Comparison of ENCODE assay signal across 8 mouse cellular contexts in the genomic region with DNA sequence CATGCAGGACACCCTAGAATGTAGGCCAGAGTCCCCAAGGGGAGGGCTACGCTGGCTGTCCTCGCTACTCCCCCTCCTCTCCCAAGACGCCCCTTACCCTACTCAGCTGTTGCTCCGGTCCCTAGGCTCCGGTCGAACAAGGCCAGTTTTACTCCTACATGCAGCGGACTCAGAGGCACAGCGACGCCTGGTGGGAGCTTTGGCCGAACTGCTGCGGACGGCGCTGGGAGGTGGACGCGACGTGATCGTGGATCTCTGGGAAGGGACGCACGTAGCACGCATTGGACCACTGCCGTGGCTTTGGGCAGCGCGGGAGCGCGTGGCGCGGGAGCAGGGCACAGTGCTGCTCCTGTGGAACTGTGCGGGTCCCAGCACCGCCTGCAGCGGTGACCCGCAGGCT. TPM values are rescaled to one million over a fixed set of nuclear protein-coding genes. Genes with fewer than 3 reads are reported as not detected.
DNase-seq lines count a peak whose midpoint lies in the region; ATAC-seq lines count a peak whose summit lies in the region.

No protein-coding gene starts in this region.

- peak; percentile 15 for DNase-seq in T-cell, adult 2 months (ENCODE audit: low spot score)
- peak; percentile 84 for DNase-seq in cerebellum, adult 9-11 months
- peak; percentile 51 to 75 for DNase-seq in layer of hippocampus, postnatal 25 days (ENCODE audit: extremely low spot score in 1 of 2, low spot score in 1 of 2)
- DNase-seq in lung, postnatal 25 days (ENCODE audit: low spot score): peak; percentile 81
- DNase-seq in retina, adult 2 months (ENCODE audit: low read depth, low spot score): peak; percentile 29
- peak; percentile 68 to 69 for DNase-seq in thymus, postnatal 36 days

- no peaks in the 10 kb centered on the region for H3K9me3 ChIP-seq in hindbrain, embryonic 12.5 days (replicated peaks)

- no peak overlapping the region for H3K27ac ChIP-seq in hindbrain, embryonic 12.5 days

- peak overlapping the region; percentile 10 for H3K9ac ChIP-seq in hindbrain, embryonic 12.5 days

- under 1% methylated on average over 31 of the region's 31 CpGs for WGBS in hindbrain, embryonic 12.5 days

- H3K4me1 ChIP-seq in hindbrain, embryonic 12.5 days: peaks cover 15% of the 10 kb centered on the region

- peaks cover 42% of the 10 kb centered on the region for H3K27me3 ChIP-seq in hindbrain, embryonic 12.5 days

- no peaks in the 10 kb centered on the region for H3K36me3 ChIP-seq in hindbrain, embryonic 12.5 days

- H3K4me3 ChIP-seq in hindbrain, embryonic 12.5 days: peak overlapping the region; percentile 36

- peak; percentile 83 for ATAC-seq in frontal cortex, adult (ENCODE audit: low TSS enrichment)
- ATAC-seq in hindbrain, embryonic 12.5 days (ENCODE audit: low FRiP score): peak; percentile 72

- peak overlapping the region; percentile 62 for H3K4me2 ChIP-seq in hindbrain, embryonic 12.5 days (replicated peaks)

RNA-seq across cellular contexts. Expression of a gene that starts 1.8 kb away (rescaled TPM):
- 5.4 and 6.0 TPM in 2 replicates for polyA plus RNA-seq in hindbrain, embryonic 12.5 days (2016; fragmentation: Nextera tagmentation; extraction: Ambion mirVana)
- total RNA-seq in layer of hippocampus, postnatal 25 days (2021): 1 to 10 TPM; 6.0 to 6.3 TPM

RNA-seq across cellular contexts. Expression of a gene that starts 11.1 kb away (rescaled TPM):
- 0.74 and 1.1 TPM in 2 replicates for polyA plus RNA-seq in hindbrain, embryonic 12.5 days (2016; fragmentation: Nextera tagmentation; extraction: Ambion mirVana)
- under 1 TPM; 0.22 to 0.52 TPM for total RNA-seq in layer of hippocampus, postnatal 25 days (2021)

RNA-seq across cellular contexts. Expression of a gene that starts 13.7 kb away (rescaled TPM):
- polyA plus RNA-seq in hindbrain, embryonic 12.5 days (2016; fragmentation: Nextera tagmentation; extraction: Ambion mirVana): 47.5 and 54.3 TPM in 2 replicates
- total RNA-seq in layer of hippocampus, postnatal 25 days (2021): 100 to 1,000 TPM; 104 to 117 TPM

RNA-seq across cellular contexts. Expression of a gene that starts 27.1 kb away (rescaled TPM):
- polyA plus RNA-seq in hindbrain, embryonic 12.5 days (2016; fragmentation: Nextera tagmentation; extraction: Ambion mirVana): 69.2 and 71.3 TPM in 2 replicates
- total RNA-seq in layer of hippocampus, postnatal 25 days (2021): 10 to 100 TPM; 42.8 to 48.0 TPM

RNA-seq across cellular contexts. Expression of a gene that starts 32.3 kb away (rescaled TPM):
- 2.8 and 3.7 TPM in 2 replicates for polyA plus RNA-seq in hindbrain, embryonic 12.5 days (2016; fragmentation: Nextera tagmentation; extraction: Ambion mirVana)
- 10 to 100 TPM; 54.7 to 57.0 TPM for total RNA-seq in layer of hippocampus, postnatal 25 days (2021)

Comparison
In these comparisons a context has a peak if more than half of its experiments do, and no peak if none do; other contexts are left out.
1. DNase-seq: peak in every context shown above with its lines; median percentile 84 in cerebellum, adult 9-11 months; 81 in lung, postnatal 25 days; 68 in thymus, postnatal 36 days; 63 in layer of hippocampus, postnatal 25 days; 29 in retina, adult 2 months; 15 in T-cell, adult 2 months.